Mouse (Mus musculus) brain, adult 2 months (tissue): ENCODE results near the gene Acadl.
A peak's percentile ranks its signal among the peaks of the same experiment; 100 is the strongest.

Experiments
- DNase-seq: peaks from one replicate; pipeline ENCODE4 v3.0.0; 2011; ENCODE audit warnings: low read depth, low spot score

The Acadl gene

DNA sequence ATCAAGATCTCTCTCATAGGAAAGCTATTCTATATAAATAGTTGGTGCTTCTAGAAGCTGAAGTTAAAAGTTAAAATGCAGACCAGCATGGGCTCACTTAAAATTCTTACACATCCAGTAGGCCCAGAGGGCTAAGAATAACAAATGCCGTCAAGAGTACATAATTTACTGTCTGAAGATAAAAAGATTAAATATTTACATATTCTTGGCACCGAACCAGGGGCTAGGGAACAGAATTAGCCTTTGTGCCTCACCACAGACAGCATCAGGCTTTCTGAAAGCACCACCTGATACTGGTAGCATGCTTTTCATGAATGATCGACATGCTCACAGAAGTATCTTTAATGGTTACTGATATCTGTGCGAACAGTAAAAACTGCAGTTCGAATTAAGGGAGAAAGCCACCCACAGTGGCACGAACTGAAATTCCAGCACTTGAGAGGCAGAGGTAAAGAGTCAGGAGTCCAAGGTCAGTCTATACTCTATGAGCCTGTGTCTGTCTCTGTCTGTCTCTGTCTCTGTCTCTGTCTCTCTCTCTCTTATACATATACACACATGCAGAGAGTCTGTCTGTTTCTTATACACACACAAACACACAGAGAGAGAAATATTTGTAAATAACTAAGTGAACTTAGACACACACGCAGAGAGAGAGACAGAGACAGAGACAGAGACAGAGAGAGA is 23.2 kb downstream of the Acadl start:
- DNase-seq, result no peak

DNA sequence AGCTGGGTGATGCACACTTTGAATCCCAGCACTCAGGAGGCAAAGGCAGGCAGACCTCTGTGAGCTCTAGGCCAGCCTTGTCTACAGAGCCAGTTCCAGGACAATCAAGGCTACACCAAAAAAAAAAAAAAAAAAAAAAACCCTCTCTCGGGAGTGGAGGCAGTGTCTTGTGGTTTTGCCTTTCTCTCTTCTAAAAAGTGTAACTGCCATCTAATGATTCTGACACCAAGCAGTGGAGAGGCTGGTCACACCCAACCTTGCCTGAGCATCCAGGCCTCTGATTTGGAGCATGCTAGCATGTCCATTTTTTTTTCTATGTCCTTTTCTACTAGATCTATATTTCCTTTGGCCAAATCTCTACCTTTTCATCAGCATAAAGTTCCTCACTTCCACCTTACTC is 23.9 kb downstream of the Acadl start:
- no peak for DNase-seq

DNA sequence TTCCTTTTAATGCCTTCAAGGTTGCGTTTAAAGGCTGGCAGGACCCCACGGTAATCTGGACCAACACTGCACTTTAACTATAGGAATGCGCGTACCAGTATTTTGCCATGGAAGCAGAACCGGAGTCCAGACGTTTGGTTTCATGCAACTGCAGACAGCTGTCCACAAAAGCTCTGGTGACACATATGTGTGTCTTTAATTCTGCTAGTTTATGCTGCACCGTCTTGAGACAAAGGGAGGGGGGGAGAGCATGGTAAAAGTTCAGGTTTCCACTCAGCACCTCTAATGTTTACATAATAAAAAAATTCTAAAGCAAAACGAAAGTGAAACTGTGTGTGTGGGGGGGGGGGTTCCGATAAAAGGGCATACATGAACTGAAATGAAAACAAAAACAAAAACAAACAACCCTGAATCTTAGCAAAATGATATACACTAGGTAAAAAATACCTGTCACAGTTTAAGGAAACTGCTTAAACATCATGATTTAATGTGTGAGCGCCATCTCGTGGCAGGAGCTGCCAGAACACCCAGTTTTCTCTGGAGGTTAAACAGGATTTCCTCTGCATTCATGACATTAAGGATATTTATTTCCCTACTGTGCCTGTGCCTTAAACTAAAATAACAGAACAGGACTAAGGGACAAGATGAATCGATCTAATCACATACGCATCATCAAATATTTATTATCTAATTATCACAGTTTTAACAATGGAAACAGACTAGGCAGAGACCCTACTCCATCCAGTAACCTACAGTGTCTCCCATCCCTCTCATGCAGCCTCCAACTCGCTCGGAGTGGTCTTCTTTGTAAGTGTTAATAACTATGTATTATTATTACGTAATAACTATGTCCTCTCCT is 24.7 kb downstream of the Acadl start:
- DNase-seq, result peak; percentile 86

DNA sequence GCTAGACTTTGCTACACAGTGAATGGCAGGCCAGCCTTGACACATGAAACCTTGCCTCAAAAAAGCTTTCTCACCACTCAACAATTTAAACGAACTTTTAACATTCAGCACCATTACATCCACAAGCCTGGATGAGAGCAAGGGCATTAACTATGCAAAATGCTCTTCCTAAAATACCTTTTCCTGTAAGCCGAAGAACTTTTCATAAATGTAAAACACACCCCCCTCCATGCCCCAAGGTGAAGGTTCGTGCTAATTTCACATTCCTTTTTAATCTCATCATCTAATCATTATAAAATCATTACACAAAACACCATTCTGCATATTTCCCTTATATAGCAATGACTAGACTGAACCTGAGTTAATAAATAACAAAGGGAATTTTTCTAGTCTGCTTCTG is 25.9 kb downstream of the Acadl start:
- no peak for DNase-seq

DNA sequence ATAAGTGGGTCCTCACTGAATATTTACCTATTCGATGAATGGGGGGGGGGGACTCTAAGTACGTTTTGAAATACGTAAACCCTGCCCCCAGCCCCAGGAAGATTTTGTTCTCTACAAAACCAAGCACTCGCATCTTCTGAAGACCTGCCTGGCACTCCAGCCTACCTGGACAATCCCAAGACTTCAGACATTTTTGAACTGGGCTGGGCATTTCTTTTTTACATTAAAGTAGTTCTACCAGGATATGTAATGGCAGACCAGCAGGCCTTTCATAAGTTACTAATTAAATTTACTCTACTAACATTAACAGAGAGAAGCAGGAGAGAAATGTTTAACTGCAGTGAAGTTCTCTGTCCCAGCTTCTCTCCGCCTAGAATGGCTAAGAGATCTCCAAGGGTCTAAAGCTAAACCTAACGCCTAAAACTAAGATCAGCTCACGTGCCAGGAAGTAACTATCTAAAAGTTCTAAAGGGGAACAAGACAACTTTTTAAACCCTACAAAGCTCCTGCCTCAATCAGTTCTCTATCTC is 30.4 kb downstream of the Acadl start:
- DNase-seq, result no peak

DNA sequence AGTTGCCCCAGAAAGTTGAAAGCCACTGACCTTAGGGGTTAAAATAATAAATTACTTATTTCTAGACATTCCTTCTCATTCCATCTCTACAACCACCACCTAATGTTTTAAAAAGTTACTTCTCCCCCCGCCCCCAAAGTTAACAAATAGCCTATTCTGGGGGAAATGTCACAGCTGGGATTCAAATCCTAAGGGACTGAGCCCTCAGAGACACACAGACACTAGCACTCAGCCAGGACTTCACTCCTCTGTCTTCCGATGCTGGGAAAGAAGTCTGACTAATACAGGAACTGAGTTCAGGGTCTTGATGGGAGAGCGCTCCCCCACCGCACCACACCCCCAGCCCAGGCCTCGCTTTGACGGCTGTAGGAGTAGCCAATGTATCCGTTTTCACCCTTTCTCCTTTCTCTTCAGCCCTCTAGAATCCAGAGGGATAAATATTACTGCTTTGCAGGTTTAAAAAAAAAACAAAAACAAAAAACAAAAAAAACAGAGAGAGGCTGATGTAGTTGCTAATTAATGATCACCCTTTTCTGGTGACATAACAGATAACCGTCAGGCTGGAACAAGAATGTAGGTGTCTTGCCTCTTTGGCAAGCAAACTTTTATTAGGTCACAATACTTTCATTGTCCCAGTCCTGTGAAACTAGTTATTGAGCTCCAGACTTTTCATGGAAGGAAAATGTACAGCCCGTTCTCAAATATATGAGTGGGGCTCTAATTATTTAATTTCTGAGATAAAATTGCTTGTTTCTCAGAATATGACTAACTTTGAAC is 31.1 kb downstream of the Acadl start:
- DNase-seq, result no peak

DNA sequence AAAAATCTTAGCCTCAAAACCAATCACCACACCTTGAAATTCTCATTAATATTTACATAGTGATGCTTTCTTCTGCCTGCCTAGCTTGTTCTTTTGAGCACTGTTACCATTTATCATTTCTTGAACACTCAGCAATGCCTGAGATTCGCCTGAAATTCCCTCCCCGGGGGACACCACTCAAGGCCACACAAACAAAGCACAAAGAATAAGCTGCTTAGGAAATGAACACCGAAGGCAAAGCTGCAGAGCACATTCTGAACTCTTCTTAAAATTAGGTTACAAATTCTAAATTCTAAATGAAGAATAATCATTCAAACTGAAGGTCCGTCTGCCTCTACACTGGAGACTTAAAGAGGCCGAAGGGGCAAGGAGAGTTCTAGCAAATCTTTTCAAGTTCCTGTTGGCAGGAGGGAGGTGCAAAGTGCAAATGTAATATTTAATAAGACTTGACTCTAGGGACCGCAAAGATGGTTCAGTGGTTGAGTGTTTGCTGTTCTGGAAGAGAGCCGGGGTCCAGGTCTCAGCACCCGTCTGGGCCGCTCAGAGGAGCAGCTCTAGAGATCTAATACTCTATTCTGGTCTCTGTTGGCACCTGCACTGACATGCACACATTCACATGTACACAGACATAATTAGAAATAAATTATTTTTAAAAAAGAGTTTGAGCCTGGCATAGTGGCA is 33.5 kb downstream of the Acadl start:
- no peak for DNase-seq

DNA sequence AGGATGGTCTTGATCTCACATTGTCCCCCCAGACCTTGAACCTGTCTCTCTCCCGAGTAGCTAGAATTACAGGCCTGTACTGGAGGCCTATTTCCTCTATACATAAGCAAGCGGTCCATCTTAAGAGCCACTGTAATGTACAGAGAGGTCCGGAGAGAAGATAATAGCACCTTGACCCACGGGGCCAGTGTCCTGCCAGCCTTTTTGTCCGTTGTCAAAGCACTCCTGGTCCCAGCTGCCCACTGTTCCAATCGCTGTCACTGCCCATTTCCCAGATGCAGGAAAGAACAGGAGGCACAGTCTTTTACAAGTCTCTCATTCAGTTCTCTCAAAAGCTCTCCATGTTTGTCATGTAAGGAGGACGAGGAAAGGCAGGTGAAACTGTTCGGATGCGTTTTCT is 41.1 kb downstream of the Acadl start:
- DNase-seq, result no peak

DNA sequence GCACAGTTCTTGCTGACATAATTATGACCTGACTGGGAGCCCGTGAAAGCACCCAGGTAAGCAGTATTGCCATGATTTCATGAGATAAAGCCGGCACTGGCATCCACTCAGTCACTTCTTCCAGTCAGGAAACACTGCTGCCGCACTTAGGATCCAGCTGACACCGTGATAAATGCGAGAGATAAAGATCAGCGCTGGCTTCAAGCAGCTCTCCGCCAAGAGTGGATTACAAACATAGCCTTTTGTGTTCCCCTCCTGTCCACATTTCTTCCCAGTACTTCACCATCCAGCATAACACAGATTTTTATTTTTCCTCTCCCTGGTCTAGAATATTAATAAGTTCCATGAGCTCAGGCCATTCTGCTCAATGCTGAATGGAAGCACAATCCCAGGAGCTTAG is 42.8 kb downstream of the Acadl start:
- DNase-seq, result no peak

DNA sequence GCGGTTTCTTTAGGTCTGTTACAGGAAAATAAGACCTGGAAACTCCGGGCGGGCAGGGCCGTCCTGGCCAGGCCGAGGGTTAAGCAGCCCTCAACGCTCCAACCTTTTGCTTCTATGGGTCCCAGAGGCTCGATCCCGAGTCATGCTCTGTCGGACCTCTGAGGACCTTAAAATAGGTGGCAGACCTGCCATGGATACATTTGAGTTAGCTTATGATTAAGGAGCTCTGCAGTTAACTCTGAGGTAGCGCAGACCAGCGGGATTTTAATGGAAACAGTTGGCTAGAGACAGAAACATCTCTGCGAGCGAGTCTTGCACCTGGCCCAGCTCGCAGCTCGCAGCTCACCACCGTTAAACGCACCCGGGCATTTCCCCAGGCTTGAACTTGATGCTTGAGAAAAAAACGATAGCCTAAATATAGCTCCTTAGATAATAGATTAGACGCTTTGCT is 45.2 kb downstream of the Acadl start:
- peak; percentile 56 for DNase-seq

DNA sequence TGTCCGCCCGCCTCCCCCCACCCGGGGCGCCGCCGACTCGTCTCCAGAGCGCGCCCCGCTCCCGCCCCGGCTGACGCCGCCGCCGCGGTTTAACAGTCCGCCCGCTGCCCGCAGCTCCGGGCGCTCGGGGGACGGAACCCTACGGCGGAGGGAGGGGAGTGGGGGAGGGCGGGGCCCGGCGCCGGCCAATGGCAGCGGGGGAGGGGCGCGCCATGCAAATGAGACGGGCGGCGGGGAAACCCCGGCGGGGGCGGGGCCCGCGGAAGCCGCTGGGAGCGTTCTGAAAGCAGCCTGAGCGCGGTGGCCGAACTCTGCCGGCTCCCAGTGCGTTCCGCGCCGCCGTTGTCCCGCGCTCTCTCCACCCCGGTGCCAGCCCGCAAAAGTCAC is 45.6 kb downstream of the Acadl start, which contains the start of gene Kansl1l:
Kansl1l (minus strand) TSS at position 110 of the 387 bp plus-strand sequence.
- peak; percentile 96 for DNase-seq

DNA sequence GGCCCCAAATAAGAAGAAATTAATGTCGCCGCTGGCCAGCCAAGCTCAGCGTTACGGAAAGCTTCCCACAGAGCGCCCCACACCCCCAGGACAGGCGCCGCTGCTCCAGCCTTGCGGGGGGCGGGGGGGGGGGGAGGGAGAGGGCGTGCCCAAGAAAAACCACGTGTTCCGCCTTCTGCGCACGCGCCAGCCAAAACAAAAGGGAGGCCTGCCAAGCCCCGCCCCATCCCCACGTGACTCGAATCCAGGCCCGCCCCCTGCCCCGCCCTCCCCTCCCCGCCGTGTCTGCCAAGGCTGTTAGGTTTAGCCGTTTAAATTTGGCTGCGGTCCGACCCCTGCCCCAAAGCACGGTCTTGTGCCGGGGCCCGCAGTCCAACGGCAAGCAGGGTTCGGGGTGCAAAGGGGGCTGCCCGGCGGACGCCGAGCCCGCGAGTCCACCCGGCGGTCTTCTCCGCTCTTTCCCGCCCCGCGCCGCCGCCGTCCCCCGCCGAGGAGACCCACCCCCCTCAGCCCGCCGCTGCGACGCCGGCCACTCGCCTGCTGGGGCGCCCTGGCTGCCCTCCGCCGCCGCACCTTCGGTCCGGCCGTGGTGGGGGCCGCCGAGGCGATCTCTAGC is 46.1 kb downstream of the Acadl start:
- peak; percentile 95 for DNase-seq

DNA sequence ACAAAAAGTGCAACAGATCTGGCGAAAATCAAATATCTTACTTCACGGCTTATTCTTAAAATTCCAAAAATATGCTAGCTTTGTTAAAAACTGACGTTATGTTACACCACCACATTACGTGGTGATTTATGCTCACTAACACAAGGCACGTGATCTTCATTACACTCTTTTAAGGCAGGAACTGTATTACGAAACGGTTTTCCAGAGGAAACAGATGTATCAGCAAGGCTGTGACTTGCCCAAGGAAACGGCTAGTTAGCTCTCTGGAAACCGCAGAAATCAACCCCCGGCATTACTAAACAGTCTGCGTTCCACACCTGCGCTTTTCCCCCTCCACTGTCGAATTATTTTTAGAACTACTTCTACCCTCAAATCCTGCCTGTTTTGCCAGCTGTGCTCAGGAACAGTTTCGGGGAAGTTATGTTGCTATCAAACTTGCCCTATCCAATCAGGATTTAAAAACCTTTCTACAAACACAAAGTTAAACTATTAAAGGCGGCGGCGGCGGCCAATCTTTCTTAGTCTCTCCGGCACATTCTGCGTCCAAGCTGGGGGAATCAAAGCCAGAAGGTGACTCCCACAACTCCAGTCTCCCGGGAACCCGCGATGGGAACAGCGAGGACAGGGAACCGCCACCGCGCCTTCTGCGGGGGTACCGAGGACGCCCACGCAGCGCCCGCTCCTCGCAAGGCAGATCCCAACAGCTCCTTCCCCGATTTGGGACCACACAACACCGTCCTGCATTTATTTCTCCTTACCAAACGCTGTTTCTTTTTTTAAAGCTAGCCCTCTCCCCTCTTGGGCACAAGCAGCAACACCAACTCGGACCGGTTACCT is 46.9 kb downstream of the Acadl start:
- DNase-seq, result peak; percentile 80

DNA sequence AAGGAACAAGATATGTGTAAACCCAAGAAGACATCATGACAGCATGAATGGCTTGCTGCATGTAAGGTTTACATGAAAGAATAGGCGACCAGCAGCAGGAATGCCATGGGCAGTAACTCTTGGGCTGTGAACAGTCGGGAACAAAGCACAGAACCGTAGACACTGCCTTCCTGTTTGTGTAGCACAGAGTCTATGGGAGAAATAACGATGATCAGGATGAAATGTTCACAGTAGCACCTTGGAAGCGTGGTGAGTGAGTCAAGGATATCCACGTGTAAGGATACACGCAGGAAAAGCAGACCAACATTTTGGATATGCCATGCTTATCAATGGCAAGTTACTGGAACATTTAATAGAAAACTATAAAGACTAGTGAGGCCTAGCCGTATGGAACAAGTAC is 48.3 kb downstream of the Acadl start:
- DNase-seq, result no peak

DNA sequence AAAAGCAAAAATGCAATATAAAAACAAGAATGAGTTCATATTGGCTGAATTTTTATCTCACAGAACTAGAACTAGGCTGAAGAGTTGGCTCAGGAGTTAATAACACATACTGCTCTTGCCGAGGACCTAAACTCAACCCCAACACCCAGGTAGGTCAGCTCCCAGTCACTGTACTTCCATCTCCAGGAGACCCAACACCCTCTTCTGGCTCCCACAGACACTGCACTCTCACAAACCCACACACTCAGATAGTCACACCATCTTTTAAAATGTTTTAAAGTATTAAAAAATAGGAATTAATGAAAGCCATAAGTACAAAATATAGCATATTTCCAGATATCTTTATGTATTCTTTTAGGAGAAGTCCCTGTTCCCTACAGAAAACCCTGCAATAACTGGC is 49.9 kb downstream of the Acadl start:
- DNase-seq, result no peak

DNA sequence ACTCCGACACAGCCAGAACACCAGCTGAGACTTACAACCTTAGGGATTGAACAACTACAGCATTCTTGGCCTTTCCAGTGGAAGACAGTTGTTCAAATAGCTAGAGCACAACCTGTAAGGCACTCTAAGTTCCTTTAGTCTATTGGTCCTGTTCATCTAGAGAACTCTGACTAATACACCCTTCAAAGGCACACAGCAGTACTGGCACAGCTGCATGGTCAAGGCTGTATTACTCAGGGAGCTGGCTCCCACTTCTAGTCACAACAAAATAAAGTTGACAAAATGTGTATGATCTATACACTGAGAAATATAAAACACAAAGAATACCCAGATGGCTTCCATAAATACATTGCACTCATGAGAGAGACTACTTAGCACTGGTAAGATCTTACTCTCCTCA is 56.3 kb downstream of the Acadl start:
- no peak for DNase-seq

DNA sequence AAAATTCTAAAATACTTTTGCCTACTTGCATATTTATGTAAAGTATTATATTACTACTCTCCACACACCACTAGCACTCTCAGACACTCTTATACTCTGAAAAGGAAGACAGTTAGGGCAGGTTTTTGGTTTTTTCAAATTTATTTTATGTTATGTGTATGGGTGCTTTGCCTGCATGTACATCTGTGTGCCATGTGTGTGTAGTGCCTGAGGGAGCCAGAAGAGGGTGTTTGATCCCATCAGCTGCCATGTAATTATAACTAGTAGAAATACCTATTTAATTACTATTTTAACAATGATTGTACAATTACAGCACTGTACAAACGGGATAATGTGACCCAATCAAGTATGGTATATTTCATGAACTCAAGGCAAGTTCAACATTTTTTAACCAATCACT is 57.7 kb downstream of the Acadl start:
- no peak for DNase-seq

DNA sequence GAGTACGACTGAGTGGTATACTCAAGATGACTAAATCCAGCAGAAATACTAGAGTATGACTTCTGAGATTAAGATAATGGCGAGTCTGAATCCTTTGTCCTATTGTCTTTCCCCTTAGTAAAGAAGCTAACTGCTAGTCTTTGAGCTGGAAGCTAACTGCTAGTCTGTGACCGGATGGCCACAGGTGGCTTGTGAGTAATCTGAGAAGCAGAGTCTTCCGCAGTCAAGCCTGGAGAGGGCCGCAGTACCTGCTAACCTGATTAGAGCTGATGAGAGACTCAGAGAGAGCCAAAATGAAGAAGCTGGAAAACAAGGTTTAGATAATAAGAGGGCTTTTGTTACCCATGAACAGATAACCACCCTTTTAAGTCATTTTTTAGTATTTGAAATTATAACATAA is 58.4 kb downstream of the Acadl start:
- DNase-seq, result no peak

DNA sequence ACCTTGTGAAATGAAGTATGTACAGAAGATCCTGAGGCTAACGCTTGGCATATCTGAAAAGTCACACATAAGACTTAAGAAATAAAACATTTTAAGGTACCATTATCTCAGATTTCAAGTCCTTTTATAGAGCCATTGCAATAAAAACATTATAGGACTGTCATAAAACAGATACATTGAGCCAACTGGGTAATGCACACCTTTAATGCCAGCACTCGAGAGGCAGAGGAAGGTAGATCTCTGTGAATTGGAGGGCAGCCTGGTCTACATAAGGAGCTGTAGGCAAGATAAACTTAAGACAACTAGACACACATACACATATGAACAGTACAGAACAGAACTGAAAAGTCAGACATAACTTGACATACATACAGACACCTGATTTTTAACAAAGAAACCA is 65.1 kb downstream of the Acadl start:
- DNase-seq, result no peak

DNA sequence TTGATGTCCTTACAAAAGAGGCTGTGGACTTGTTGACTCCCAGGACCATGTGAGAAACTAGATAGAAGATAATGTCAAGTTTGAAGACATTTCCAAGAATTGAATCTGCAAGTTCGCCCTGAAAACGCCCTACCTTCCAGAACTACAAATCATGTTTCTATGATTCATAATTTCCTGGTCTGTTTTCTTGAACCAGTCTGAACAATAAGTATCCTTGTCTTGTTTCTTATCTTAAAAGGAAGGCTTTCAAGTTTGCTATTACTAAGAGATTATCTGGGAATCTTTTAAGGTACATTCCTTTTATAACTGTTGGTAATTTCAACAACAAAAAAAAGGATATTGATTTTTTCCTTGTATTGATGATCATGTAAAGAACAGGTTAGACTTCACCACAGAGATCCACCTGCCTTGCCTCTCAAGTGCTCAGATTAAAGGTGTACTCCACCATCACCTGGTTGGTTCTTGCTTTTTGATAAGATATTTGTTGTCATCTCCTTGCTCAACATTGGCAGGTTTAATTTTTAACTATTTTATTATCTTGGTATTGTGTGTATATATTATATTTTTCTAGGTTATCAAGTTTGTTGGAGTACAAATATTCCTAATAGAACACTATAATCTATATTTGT is 70.1 kb downstream of the Acadl start:
- DNase-seq, result no peak
